In genomic region chr12:85746696-85747219, GRCm38 (mm10) we compare ENCODE assay signal across 8 mouse cellular contexts. TPM values are rescaled to one million over a fixed set of nuclear protein-coding genes. Genes with fewer than 3 reads are reported as not detected.
DNase-seq lines count a peak whose midpoint lies in the region; ATAC-seq lines count a peak whose summit lies in the region.
"Had no signal": no experiment of that assay in that cellular context is flagged by ENCODE, and none has a peak within 500 bp of the region (broad histone marks: within the 10 kb centered on the region; RNA-seq: fewer than 3 reads in every experiment).

No protein-coding gene starts in this region.

- whole genome bisulfite sequencing in forebrain, embryonic 14.5 days: 20% methylated on average over 21 of the region's 21 CpGs
- WGBS in limb, embryonic 13.5 days: 20% methylated on average over 21 of the region's 21 CpGs
- WGBS in stomach, embryonic 15.5 days: 19% methylated on average over 21 of the region's 21 CpGs

- ATAC-seq in megakaryocyte, adult 5-6 weeks (ENCODE audit: poor library complexity, severe bottlenecking): no peak
- peak; percentile 4; the same call in 1 of the 2 replicates for ATAC-seq in forebrain, embryonic 14.5 days
- ATAC-seq in limb, embryonic 13.5 days (ENCODE audit: low FRiP score, low read depth): peak; percentile 37; the same call in 1 of the 2 replicates
- ATAC-seq in stomach, embryonic 15.5 days (ENCODE audit: insufficient read depth, low FRiP score, low read depth): 0 out of 2 replicates have a peak, but pooled peaks have one; percentile 25

- H3K36me3 ChIP-seq in megakaryocyte, embryonic 14.5 days (replicated peaks; ENCODE audit: low read length): no peaks in the 10 kb centered on the region
- H3K36me3 ChIP-seq in forebrain, embryonic 14.5 days (ENCODE audit: control insufficient read depth, insufficient read depth, low read length): no peaks in the 10 kb centered on the region
- H3K36me3 ChIP-seq in limb, embryonic 13.5 days: no peaks in the 10 kb centered on the region
- no peaks in the 10 kb centered on the region for H3K36me3 ChIP-seq in stomach, embryonic 15.5 days

- peaks cover 62% of the 10 kb centered on the region for H3K27me3 ChIP-seq in megakaryocyte, embryonic 14.5 days (replicated peaks)
- peaks cover 12% of the 10 kb centered on the region for H3K27me3 ChIP-seq in forebrain, embryonic 14.5 days (replicated peaks; ENCODE audit: control insufficient read depth, insufficient read depth, low read length)
- H3K27me3 ChIP-seq in limb, embryonic 13.5 days: peaks cover 15% of the 10 kb centered on the region
- H3K27me3 ChIP-seq in stomach, embryonic 15.5 days (replicated peaks): 0 out of 2 replicates have a peak, but pooled peaks cover 7% of the 10 kb centered on the region

- H3K9ac ChIP-seq in forebrain, embryonic 14.5 days (ENCODE audit: low read length): peak overlapping the region; percentile 41
- H3K9ac ChIP-seq in limb, embryonic 13.5 days: peak overlapping the region; percentile 54
- H3K9ac ChIP-seq in stomach, embryonic 15.5 days: no peak overlapping the region; the same call in 1 of the 2 replicates

- no peak for DNase-seq in forebrain, embryonic 14.5 days (ENCODE audit: low spot score)
- no peak for DNase-seq in urinary bladder, postnatal 14 days (ENCODE audit: low spot score)
- DNase-seq in embryo, embryonic 10.5 days (ENCODE audit: low spot score): no peak

- H3K4me1 ChIP-seq in megakaryocyte, embryonic 14.5 days: peaks cover 17% of the 10 kb centered on the region
- peaks cover 7% of the 10 kb centered on the region for H3K4me1 ChIP-seq in forebrain, embryonic 14.5 days (ENCODE audit: control insufficient read depth, insufficient read depth, low read length)
- H3K4me1 ChIP-seq in limb, embryonic 13.5 days: peaks cover 8% of the 10 kb centered on the region
- H3K4me1 ChIP-seq in stomach, embryonic 15.5 days: peaks cover 8% of the 10 kb centered on the region; the same call in 1 of the 2 replicates

- H3K27ac ChIP-seq in forebrain, embryonic 14.5 days (ENCODE audit: low read depth, low read length): no peak overlapping the region
- H3K27ac ChIP-seq in limb, embryonic 13.5 days: no peak overlapping the region
- no peak overlapping the region for H3K27ac ChIP-seq in stomach, embryonic 15.5 days

- H3K4me3 ChIP-seq in megakaryocyte, embryonic 14.5 days (replicated peaks): peak overlapping the region; percentile 90
- H3K4me3 ChIP-seq in forebrain, embryonic 14.5 days (ENCODE audit: low read depth, low read length): peak overlapping the region; percentile 17
- peak overlapping the region; percentile 54 for H3K4me3 ChIP-seq in limb, embryonic 13.5 days
- peak overlapping the region; percentile 46 for H3K4me3 ChIP-seq in stomach, embryonic 15.5 days (replicated peaks)

- no peaks in the 10 kb centered on the region for H3K9me3 ChIP-seq in megakaryocyte, embryonic 14.5 days
- H3K9me3 ChIP-seq in forebrain, embryonic 14.5 days (replicated peaks; ENCODE audit: control insufficient read depth, low read length): no peaks in the 10 kb centered on the region
- no peaks in the 10 kb centered on the region for H3K9me3 ChIP-seq in limb, embryonic 13.5 days
- H3K9me3 ChIP-seq in stomach, embryonic 15.5 days: no peaks in the 10 kb centered on the region

- peak overlapping the region; percentile 59 for H3K4me2 ChIP-seq in forebrain, embryonic 14.5 days (ENCODE audit: low read length)
- peak overlapping the region; percentile 94 for H3K4me2 ChIP-seq in limb, embryonic 13.5 days (replicated peaks)
- peak overlapping the region; percentile 95 for H3K4me2 ChIP-seq in stomach, embryonic 15.5 days

RNA-seq across cellular contexts. Expression of gene Flvcr2, which starts 0.4 kb away (rescaled TPM):
- polyA plus RNA-seq in megakaryocyte, embryonic 14.5 days (2012; ENCODE audit: insufficient read depth, low replicate concordance): not detected in 2 replicates
- not detected in 2 replicates for total RNA-seq in megakaryocyte, adult 5-6 weeks (2015)
- not detected in 2 replicates for total RNA-seq in megakaryocyte, adult 5-6 weeks (2017)
- 2.6 and 4.3 TPM in 2 replicates for polyA plus RNA-seq in forebrain, embryonic 14.5 days (2014; fragmentation: Nextera tagmentation; extraction: Ambion mirVana)
- polyA plus RNA-seq in limb, embryonic 13.5 days (2015; fragmentation: Nextera tagmentation; extraction: Ambion mirVana): 2.2 and 3.2 TPM in 2 replicates
- polyA plus RNA-seq in stomach, embryonic 15.5 days (2015; fragmentation: Nextera tagmentation; extraction: Ambion mirVana): 2.0 and 2.2 TPM in 2 replicates
- total RNA-seq: neutrophil, adult 5-6 weeks had no signal

Comparison
In these comparisons a context has a peak if more than half of its experiments do, and no peak if none do; other contexts are left out.
1. H3K4me3 ChIP-seq: peak in every context shown above with its lines; median percentile 90 in megakaryocyte, embryonic 14.5 days; 54 in limb, embryonic 13.5 days; 46 in stomach, embryonic 15.5 days; 17 in forebrain, embryonic 14.5 days.